Mouse (Mus musculus): Measurements from ENCODE around the gene Ppm1h.

Ppm1h gene

GRCm38 (mm10) chr10:122861696-122862385 is 183.3 kb downstream of the Ppm1h start:
- DNase-seq (ENCODE audit: low spot score), result no peak

- no peak for DNase-seq (ENCODE audit: low spot score)
These were observed 183.9 kb downstream of the Ppm1h start for GRCm38 (mm10) chr10:122862386-122863023.

GRCm38 (mm10) chr10:122869865-122870503 is 191.4 kb downstream of the Ppm1h start:
- peak; percentile 18 for DNase-seq (ENCODE audit: low spot score)

GRCm38 (mm10) chr10:122870848-122871494 is 192.4 kb downstream of the Ppm1h start:
- no peak for DNase-seq (ENCODE audit: low spot score)

DNA sequence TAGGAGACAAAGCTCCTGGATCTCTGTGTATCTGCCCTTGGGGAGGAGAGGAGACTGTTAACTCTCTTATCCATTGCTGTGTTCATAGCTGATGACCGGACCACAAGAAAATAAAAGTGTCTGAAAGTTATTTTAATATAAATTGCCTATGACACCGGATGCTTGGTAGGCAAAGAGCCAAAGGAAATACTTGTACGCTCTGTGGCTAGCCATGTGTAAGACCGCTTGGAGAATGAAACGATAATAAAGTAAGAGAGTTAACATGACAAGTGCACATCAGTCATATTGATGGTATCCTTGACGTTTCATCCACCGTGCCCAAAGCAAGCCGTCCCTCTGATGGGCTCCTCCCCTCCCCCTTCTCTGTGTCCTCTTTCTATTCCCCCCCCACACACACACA is 194.2 kb downstream of the Ppm1h start:
- DNase-seq (ENCODE audit: low spot score), result no peak

DNA sequence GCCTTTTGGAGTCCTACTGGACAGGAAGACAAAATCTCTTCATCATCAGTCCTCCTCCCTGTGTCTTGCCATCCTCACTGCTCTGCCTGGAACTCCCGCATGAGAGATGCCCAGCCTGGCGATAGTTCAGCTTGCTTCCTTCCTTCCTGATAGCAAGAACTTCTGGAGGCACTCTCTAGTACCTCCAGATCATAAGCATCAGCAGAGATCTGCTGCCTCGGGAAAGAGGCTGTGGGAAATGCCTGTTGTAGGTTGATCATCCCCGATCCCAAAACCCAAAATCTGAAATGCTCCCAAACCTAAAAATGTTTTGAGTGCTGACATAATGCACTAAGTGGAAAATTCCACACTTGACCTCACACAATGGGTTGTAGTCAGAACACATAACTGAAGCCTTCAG is 198.4 kb downstream of the Ppm1h start:
- DNase-seq (ENCODE audit: low spot score), result no peak

- no peak for DNase-seq (ENCODE audit: low spot score)
These were observed 198.9 kb downstream of the Ppm1h start for GRCm38 (mm10) chr10:122877436-122877835.

GRCm38 (mm10) chr10:122881456-122881855 is 202.9 kb downstream of the Ppm1h start:
- DNase-seq (ENCODE audit: low spot score), result no peak

- DNase-seq (ENCODE audit: low spot score), result no peak
These were observed 204.1 kb downstream of the Ppm1h start for GRCm38 (mm10) chr10:122882614-122883013.

- DNase-seq (ENCODE audit: low spot score), result peak; percentile 21
These were observed 205.5 kb downstream of the Ppm1h start for GRCm38 (mm10) chr10:122883823-122884743.

GRCm38 (mm10) chr10:122885301-122885700 is 206.7 kb downstream of the Ppm1h start:
- DNase-seq (ENCODE audit: low spot score), result no peak

GRCm38 (mm10) chr10:122886055-122886915 is 207.7 kb downstream of the Ppm1h start:
- peak; percentile 35 for DNase-seq (ENCODE audit: low spot score)

DNA sequence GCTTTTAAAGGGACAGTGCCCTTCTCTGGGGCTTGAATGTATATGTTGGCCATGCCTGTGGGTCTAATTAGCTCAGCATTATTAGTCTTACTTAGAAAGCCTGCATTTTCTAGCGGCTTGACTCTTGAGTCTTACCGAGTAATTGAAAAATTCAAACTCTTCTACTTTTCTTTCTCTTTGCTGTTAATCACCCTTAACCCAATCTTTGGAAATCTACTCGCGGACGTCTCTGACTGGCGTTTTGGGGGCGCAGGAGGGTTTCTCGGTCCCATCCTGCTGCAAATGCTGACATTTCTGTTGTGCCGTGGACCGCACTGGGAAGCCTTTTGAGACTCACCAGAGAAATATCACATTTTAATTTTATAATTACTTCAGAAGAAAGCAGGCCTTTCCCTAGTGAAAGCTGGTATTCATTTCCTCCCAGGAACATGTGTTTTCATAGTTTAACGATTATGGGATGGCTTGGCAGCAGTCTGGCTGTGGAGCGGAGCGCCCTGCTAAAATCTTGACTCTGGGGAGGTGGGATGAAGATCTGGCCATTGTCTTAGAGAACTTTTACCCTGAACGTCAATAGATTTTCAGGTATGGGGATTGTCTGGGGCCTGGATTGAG is 208.5 kb downstream of the Ppm1h start:
- no peak for DNase-seq (ENCODE audit: low spot score)

DNA sequence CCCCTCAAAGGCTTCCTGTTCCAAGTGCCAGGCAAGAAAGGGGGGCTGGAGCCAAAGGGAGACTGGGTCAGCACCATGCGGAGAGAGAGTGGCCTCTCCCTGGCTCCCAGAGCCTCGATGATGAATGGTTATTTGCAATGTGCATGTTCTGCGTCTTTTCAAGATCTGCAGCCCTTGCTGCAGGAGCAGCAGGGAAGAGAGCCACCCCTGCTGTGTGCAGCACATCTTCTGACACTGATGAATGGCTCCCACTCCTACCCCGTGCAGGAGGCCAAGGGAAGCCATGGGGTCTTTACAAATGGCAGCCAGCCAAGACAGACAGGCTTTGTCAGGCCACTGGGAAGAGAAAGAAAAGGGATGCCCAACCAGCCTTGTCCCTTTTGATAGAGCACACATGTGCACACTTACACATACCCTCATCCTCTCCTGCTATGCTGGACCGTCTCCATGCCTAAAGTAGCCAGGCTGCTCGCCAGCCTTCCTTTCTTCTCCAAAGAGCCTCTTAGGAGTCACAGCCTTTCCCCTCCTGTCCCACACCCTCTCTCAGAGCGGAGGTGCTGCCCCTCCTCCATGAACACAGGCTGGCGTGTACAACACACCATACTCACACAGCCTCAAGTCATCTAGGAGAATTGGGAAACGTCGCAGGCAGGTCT is 209.1 kb downstream of the Ppm1h start:
- DNase-seq (ENCODE audit: low spot score), result peak; percentile 49

DNA sequence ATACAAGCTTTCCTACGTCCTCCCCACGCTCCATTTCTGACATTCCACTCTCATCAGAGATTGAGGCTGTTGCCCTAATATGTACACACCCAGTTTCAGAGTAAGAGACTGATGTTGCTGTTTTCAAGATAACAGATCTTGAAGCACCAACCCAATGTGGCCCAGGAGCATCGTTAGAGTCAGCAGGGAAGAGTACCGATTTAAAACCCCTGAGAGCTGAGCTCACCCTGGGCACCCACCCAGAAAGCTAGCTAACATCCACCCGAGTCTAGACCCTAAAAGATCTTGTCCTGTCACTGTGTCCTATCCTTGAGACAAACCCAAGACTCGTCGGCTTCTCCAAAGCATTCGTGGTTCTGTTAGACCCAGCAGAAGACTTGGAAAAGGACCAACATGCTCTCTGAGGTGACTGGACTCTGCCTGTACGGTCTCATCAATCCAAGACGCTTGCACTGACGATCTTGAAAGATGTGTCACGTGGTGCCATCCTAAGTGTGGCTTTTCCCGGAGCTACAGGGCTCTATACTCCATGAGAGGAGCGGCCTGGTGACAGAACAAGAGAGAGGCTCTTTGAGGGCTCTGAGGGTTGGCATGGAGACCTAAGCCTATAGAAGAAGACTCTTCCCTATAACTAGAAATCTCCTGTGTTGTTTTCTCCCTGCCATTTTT is 212.3 kb downstream of the Ppm1h start:
- DNase-seq (ENCODE audit: low spot score), result no peak

GRCm38 (mm10) chr10:122891461-122891860 is 212.9 kb downstream of the Ppm1h start:
- DNase-seq (ENCODE audit: low spot score), result no peak

DNA sequence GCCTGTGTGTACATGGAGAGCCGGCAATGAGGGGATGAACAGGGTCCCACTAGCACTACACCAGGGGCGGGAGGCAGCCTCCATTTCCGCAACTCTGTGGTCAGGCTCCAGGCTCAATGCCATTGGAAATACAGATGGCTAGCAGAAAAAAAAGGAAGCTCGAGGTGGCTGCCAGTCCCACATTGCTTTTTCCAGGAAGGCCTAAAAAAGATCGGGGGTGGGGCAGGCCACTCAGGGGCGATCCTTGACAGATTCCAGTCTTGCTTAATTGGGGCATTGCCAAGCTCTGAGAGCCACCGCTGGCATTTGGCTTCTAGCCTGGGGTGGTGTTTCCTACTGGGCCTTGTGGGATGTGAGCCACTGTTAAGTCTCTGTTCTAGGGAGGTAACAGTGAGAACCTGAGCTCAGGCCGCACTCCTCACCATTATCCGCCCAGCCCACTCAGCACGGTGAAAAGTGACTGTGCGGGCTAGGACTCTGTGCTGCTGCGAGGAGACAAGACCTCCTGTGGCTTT is 216.1 kb downstream of the Ppm1h start:
- no peak for DNase-seq (ENCODE audit: low spot score)

GRCm38 (mm10) chr10:122895121-122895770 is 216.7 kb downstream of the Ppm1h start:
- no peak for DNase-seq (ENCODE audit: low spot score)
